In the genomic region with DNA sequence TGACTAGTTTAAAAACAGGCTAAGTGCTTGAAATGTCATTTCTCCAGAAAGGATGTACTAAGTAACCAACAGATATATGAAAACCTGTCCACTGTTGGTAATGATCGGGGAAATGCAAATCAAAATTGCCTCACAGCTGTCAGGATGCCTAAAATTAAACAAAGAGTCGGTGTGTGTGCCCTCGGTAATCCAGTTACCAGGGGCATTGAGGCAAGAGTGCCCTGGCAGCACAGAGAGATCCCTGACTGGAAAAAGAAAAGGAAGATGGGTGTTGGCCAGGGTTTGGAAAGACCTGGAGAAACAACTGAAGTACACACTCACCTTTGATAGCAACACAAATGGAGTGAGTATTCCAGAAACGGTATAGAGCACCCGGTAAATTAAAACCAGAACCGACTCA, we compare ENCODE assay signal across 18 mouse cellular contexts.
"Had no signal": no experiment of that assay in that cellular context is flagged by ENCODE, and none has a peak within 500 bp of the region (broad histone marks: within the 10 kb centered on the region; RNA-seq: fewer than 3 reads in every experiment).

No protein-coding gene starts in this region.

- H3K4me1 ChIP-seq: midbrain, embryonic 10.5 days; midbrain, embryonic 12.5 days; neural tube, embryonic 13.5 days had no signal

- ATAC-seq: midbrain, embryonic 16.5 days had no signal

- H3K9me3 ChIP-seq: midbrain, embryonic 10.5 days; midbrain, embryonic 12.5 days had no signal

- H3K27me3 ChIP-seq: midbrain, embryonic 12.5 days; neural tube, embryonic 13.5 days; neural tube, embryonic 15.5 days had no signal

- H3K4me2 ChIP-seq: lung, embryonic 14.5 days; midbrain, embryonic 12.5 days; neural tube, embryonic 13.5 days; neural tube, embryonic 15.5 days had no signal

- H3K27ac ChIP-seq: midbrain, embryonic 10.5 days; midbrain, embryonic 12.5 days; neural tube, embryonic 13.5 days; neural tube, embryonic 15.5 days had no signal

- H3K9ac ChIP-seq: lung, embryonic 14.5 days; midbrain, embryonic 12.5 days; neural tube, embryonic 13.5 days; neural tube, embryonic 15.5 days had no signal

- H3K36me3 ChIP-seq: midbrain, embryonic 10.5 days; midbrain, embryonic 12.5 days; neural tube, embryonic 13.5 days; neural tube, embryonic 15.5 days had no signal

- H3K4me3 ChIP-seq: midbrain, embryonic 10.5 days; midbrain, embryonic 12.5 days; myocyte; neural tube, embryonic 13.5 days; neural tube, embryonic 15.5 days had no signal

- DNase-seq: lung, embryonic 14.5 days; lung, postnatal 10 days; lung, postnatal 4 days; midbrain, embryonic 14.5 days; retina, postnatal 1 day; right cerebral cortex, adult 18-20 months; right cerebral cortex, postnatal 25 days; right cerebral cortex, postnatal 4 days; spleen, adult 18-20 months; thymus, adult 18-20 months; thymus, postnatal 14 days; thymus, postnatal 36 days had no signal
